Comparison of ENCODE assay signal across 8 mouse cellular contexts in genomic region chr13:3541159-3541782, GRCm38 (mm10). TPM values are rescaled to one million over a fixed set of nuclear protein-coding genes. Genes with fewer than 3 reads are reported as not detected.
DNase-seq lines count a peak whose midpoint lies in the region; ATAC-seq and TF ChIP-seq lines count a peak whose summit lies in the region.

No protein-coding gene starts in this region.

- TF ChIP-seq CTCF in lung, postnatal 0 days (IDR thresholded peaks at IDR 0.05) = no peak
- no peak for TF ChIP-seq CTCF in embryonic fibroblast, embryonic 13.5 days (IDR thresholded peaks at IDR 0.05; ENCODE audit: borderline replicate concordance, insufficient read depth, low read length)

- H3K27ac ChIP-seq in lung, postnatal 0 days (ENCODE audit: low read length) = no peak overlapping the region
- no peak overlapping the region; the same call in 1 of the 2 replicates for H3K27ac ChIP-seq in embryonic fibroblast, embryonic 13.5 days (ENCODE audit: insufficient read depth, low read length)
- H3K27ac ChIP-seq in liver, embryonic 11.5 days (ENCODE audit: low read depth, low read length) = no peak overlapping the region
- 0 out of 2 replicates have a peak overlapping the region, but pooled peaks have one; percentile 0 for H3K27ac ChIP-seq in neural tube, embryonic 15.5 days (replicated peaks)

- ATAC-seq in lung, postnatal 0 days = no peak
- ATAC-seq in liver, embryonic 11.5 days (replicated peaks; ENCODE audit: low FRiP score) = no peak
- ATAC-seq in neural tube, embryonic 15.5 days (ENCODE audit: low FRiP score) = no peak

- no peak overlapping the region for H3K4me2 ChIP-seq in lung, postnatal 0 days (replicated peaks; ENCODE audit: low read depth, low read length)
- peak overlapping the region; percentile 82 for H3K4me2 ChIP-seq in liver, embryonic 11.5 days
- peak overlapping the region; percentile 76 for H3K4me2 ChIP-seq in neural tube, embryonic 15.5 days

- TF ChIP-seq POLR2A in embryonic fibroblast, embryonic 13.5 days (IDR thresholded peaks at IDR 0.05; ENCODE audit: low read depth, low read length) = no peak

- no peak overlapping the region for H3K4me3 ChIP-seq in lung, postnatal 0 days (ENCODE audit: low read depth, low read length)
- peak overlapping the region; percentile 2; the same call in 1 of the 2 replicates for H3K4me3 ChIP-seq in embryonic fibroblast, embryonic 13.5 days (ENCODE audit: insufficient read depth, low read length)
- H3K4me3 ChIP-seq in liver, embryonic 11.5 days (ENCODE audit: low read depth, low read length) = no peak overlapping the region
- H3K4me3 ChIP-seq in neural tube, embryonic 15.5 days (replicated peaks) = 0 out of 2 replicates have a peak overlapping the region, but pooled peaks have one; percentile 9

- peaks cover 21% of the 10 kb centered on the region for H3K4me1 ChIP-seq in lung, postnatal 0 days (ENCODE audit: insufficient read depth, low read depth, low read length)
- peaks cover 10% of the 10 kb centered on the region for H3K4me1 ChIP-seq in embryonic fibroblast, embryonic 13.5 days (ENCODE audit: control insufficient read depth, insufficient read depth, low read length)
- peaks cover 20% of the 10 kb centered on the region for H3K4me1 ChIP-seq in liver, embryonic 11.5 days (replicated peaks; ENCODE audit: control insufficient read depth, insufficient read depth, low read length)
- H3K4me1 ChIP-seq in neural tube, embryonic 15.5 days = peaks cover 57% of the 10 kb centered on the region

- 70% methylated on average over 2 of the region's 2 CpGs for WGBS in lung, postnatal 0 days
- whole genome bisulfite sequencing in liver, embryonic 11.5 days = 92% methylated on average over 2 of the region's 2 CpGs
- WGBS in neural tube, embryonic 15.5 days = 59% methylated on average over 2 of the region's 2 CpGs

- H3K9me3 ChIP-seq in lung, postnatal 0 days (ENCODE audit: low read length) = no peaks in the 10 kb centered on the region
- H3K9me3 ChIP-seq in liver, embryonic 11.5 days (ENCODE audit: control insufficient read depth, low read length) = no peaks in the 10 kb centered on the region
- no peaks in the 10 kb centered on the region for H3K9me3 ChIP-seq in neural tube, embryonic 15.5 days (replicated peaks)

- DNase-seq in lung, postnatal 0 days (ENCODE audit: low spot score) = peak; percentile 60
- no peak for DNase-seq in lung, postnatal 25 days (ENCODE audit: low spot score)
- no peak for DNase-seq in liver, embryonic 11.5 days (ENCODE audit: low spot score)
- no peak for DNase-seq in spleen, postnatal 4 days (ENCODE audit: low spot score in 2 of 2)
- no peak for DNase-seq in adrenal gland, postnatal 36 days
- DNase-seq in ovary, adult 18-20 months (ENCODE audit: low spot score) = no peak

- no peaks in the 10 kb centered on the region for H3K36me3 ChIP-seq in lung, postnatal 0 days (ENCODE audit: insufficient read depth, low read length)
- H3K36me3 ChIP-seq in liver, embryonic 11.5 days (ENCODE audit: control insufficient read depth, insufficient read depth, low read length) = peaks cover 3% of the 10 kb centered on the region; the same call in 1 of the 2 replicates
- H3K36me3 ChIP-seq in neural tube, embryonic 15.5 days = no peaks in the 10 kb centered on the region

- no peak overlapping the region for H3K9ac ChIP-seq in lung, postnatal 0 days (replicated peaks; ENCODE audit: low read depth)
- no peak overlapping the region for H3K9ac ChIP-seq in liver, embryonic 11.5 days (ENCODE audit: low read depth, low read length)
- H3K9ac ChIP-seq in neural tube, embryonic 15.5 days (replicated peaks) = no peak overlapping the region

- no peak for TF ChIP-seq EP300 in lung, postnatal 0 days (IDR thresholded peaks at IDR 0.05)

- H3K27me3 ChIP-seq in lung, postnatal 0 days (replicated peaks; ENCODE audit: insufficient read depth, low read length) = no peaks in the 10 kb centered on the region
- no peaks in the 10 kb centered on the region for H3K27me3 ChIP-seq in liver, embryonic 11.5 days (replicated peaks; ENCODE audit: control insufficient read depth, insufficient read depth, low read length)
- no peaks in the 10 kb centered on the region for H3K27me3 ChIP-seq in neural tube, embryonic 15.5 days (replicated peaks)

RNA-seq across cellular contexts. Expression of gene Gdi2, which starts 3.4 kb away (rescaled TPM):
- polyA plus RNA-seq in lung, postnatal 0 days (2015; fragmentation: Nextera tagmentation; extraction: Ambion mirVana) = 322 and 323 TPM in 2 replicates
- 867 and 944 TPM in 2 replicates for polyA plus RNA-seq in embryonic fibroblast, embryonic 13.5 days (2011; ENCODE audit: insufficient read length, low read depth, missing spikeins)
- 354 and 364 TPM in 2 replicates for polyA plus RNA-seq in liver, embryonic 11.5 days (2014; fragmentation: Nextera tagmentation; extraction: Ambion mirVana)
- polyA plus RNA-seq in neural tube, embryonic 15.5 days (2015; fragmentation: Nextera tagmentation; extraction: Ambion mirVana) = 408 and 409 TPM in 2 replicates
- 100 to 1,000 TPM; 356 to 430 TPM for total RNA-seq in adrenal gland, postnatal 36 days (2021)

Comparison
In these comparisons a context has a peak if more than half of its experiments do, and no peak if none do; other contexts are left out.
1. H3K4me3 ChIP-seq: peak in embryonic fibroblast, embryonic 13.5 days (single experiment) and neural tube, embryonic 15.5 days (single experiment); none in lung, postnatal 0 days (single experiment) and liver, embryonic 11.5 days (single experiment).